Mouse (Mus musculus): Measurements from ENCODE around the gene Ubqln2.

GRCm38 (mm10) chrX:153497688-153498516 lies at the start of gene Ubqln2:
- TF ChIP-seq CTCF (IDR thresholded peaks at IDR 0.05; ENCODE audit: low read depth, low read length) = no peak
- TF ChIP-seq GATA2 (IDR thresholded peaks at IDR 0.05; ENCODE audit: borderline replicate concordance, low read depth, low read length) = no peak
- TF ChIP-seq TAL1 (conservative IDR thresholded peaks at IDR 0.05; ENCODE audit: low read depth, low read length) = no peak
- no peak for TF ChIP-seq GATA1 (IDR thresholded peaks at IDR 0.05; ENCODE audit: borderline replicate concordance, low read length)
